Mouse (Mus musculus) thymus, adult 2 months (tissue): ENCODE data around the gene Bmp6. TPM values are rescaled to one million over a fixed set of nuclear protein-coding genes. Genes with fewer than 3 reads are reported as not detected.

Source experiments
- DNase-seq: peaks from one replicate; pipeline ENCODE4 v3.0.0; 2021
- H3K27ac ChIP-seq: fragments of 200-500 bp; 2 replicates; pipeline ENCODE4 v1.5.1; 2012; ENCODE audit warnings: low read length, control low read depth; ENCODE audit not compliant: control insufficient read depth, insufficient read depth
- H3K27me3 ChIP-seq: fragments of 200-500 bp; 2 replicates; pipeline ENCODE4 v1.6.1; 2012; ENCODE audit warnings: mild to moderate bottlenecking, low read length, moderate library complexity, mixed read lengths; ENCODE audit not compliant: control insufficient read depth, insufficient read depth
- H3K36me3 ChIP-seq: fragments of 200-500 bp; 2 replicates; pipeline ENCODE4 v1.6.1; 2012; ENCODE audit warnings: mild to moderate bottlenecking, low read length, moderate library complexity; ENCODE audit not compliant: control insufficient read depth, insufficient read depth
- H3K4me1 ChIP-seq: fragments of 200-500 bp; replicated peaks from 2 replicates; pipeline ENCODE4 v1.6.1; 2012; ENCODE audit warnings: low read length; ENCODE audit not compliant: control insufficient read depth, insufficient read depth
- H3K4me3 ChIP-seq: fragments of 200-500 bp; 2 replicates; pipeline ENCODE4 v1.5.1; 2012; ENCODE audit warnings: mild to moderate bottlenecking, low read length, control low read depth, moderate library complexity; ENCODE audit not compliant: control insufficient read depth, insufficient read depth
- CTCF ChIP-seq: fragments of 200-500 bp; IDR thresholded peaks from 2 replicates; pipeline ENCODE4 v1.5.1; 2012; ENCODE audit warnings: mild to moderate bottlenecking, control low read depth, low read length, moderate library complexity, borderline replicate concordance; ENCODE audit not compliant: control insufficient read depth, poor library complexity, insufficient read depth; ENCODE audit errors: extremely low read depth
- POLR2A ChIP-seq: fragments of 200-500 bp; IDR thresholded peaks from 2 replicates; pipeline ENCODE4 v1.6.1; 2012; ENCODE audit warnings: mild to moderate bottlenecking, low read length, control low read depth, moderate library complexity; ENCODE audit not compliant: control insufficient read depth, poor library complexity, insufficient read depth; ENCODE audit errors: extremely low read depth
- WGBS: fragments of 180-500 bp; shearing (Covaris S2); methylation state at CpG from one replicate; pipeline ENCODE4 v1.1.7; 2018; 5-methylcytosine and 5-hydroxymethylcytosine counted together
- polyA plus RNA-seq: library from polyadenylated mRNA; depleted of rRNA; stranded (reverse); fragments of >200 nt; gene quantifications from 2 replicates; pipeline ENCODE4 v1.2.3, GENCODE M21; 2012

Gene Bmp6
- polyA plus RNA-seq, 1 experiment, result 4.1 TPM

- 100% methylated on average over 3 of the region's 3 CpGs for WGBS
Observed at GRCm38 (mm10) chr13:38525261-38525660, 180.4 kb downstream of the Bmp6 start.

GRCm38 (mm10) chr13:38526116-38526515, 181.2 kb downstream of the Bmp6 start:
- Histone ChIP-seq H3K4me1 (peaks cover 10% of the 10 kb centered on the region; the same call in 1 of the 2 replicates), H3K27me3 (no peaks in the 10 kb centered on the region), H3K4me3 (no peak overlapping the region), H3K27ac (no peak overlapping the region), H3K36me3 (no peaks in the 10 kb centered on the region)
- no peak for DNase-seq
- TF ChIP-seq CTCF, result no peak
- no peak for TF ChIP-seq POLR2A
- 93% methylated on average over 2 of the region's 2 CpGs for WGBS

More at GRCm38 (mm10) chr13:38525261-38525660, 180.4 kb downstream of the Bmp6 start:
- H3K27me3 ChIP-seq, result no peaks in the 10 kb centered on the region
- no peak overlapping the region for H3K27ac ChIP-seq
- no peak overlapping the region for H3K4me3 ChIP-seq
- H3K4me1 ChIP-seq, result peaks cover 10% of the 10 kb centered on the region; the same call in 1 of the 2 replicates
- TF ChIP-seq CTCF (no peak), POLR2A (no peak)
- no peak for DNase-seq
- no peaks in the 10 kb centered on the region; the same call in 1 of the 2 replicates for H3K36me3 ChIP-seq

GRCm38 (mm10) chr13:38527041-38527796, 182.3 kb downstream of the Bmp6 start:
- peaks cover 10% of the 10 kb centered on the region; the same call in 1 of the 2 replicates for H3K4me1 ChIP-seq
- no peaks in the 10 kb centered on the region for H3K36me3 ChIP-seq
- H3K27me3 ChIP-seq, result no peaks in the 10 kb centered on the region
- WGBS, result 25% methylated on average over 15 of the region's 15 CpGs
- DNase-seq, result no peak
- TF ChIP-seq CTCF (no peak), POLR2A (no peak)
- H3K4me3 ChIP-seq, result peak overlapping the region; percentile 83
- H3K27ac ChIP-seq, result no peak overlapping the region

GRCm38 (mm10) chr13:38527797-38528650, 183.1 kb downstream of the Bmp6 start:
- Histone ChIP-seq H3K4me3 (peak overlapping the region; percentile 83), H3K27ac (no peak overlapping the region), H3K4me1 (peaks cover 10% of the 10 kb centered on the region; the same call in 1 of the 2 replicates), H3K27me3 (no peaks in the 10 kb centered on the region), H3K36me3 (no peaks in the 10 kb centered on the region)
- WGBS, result under 1% methylated on average over 86 of the region's 87 CpGs
- DNase-seq, result peak; percentile 96
- TF ChIP-seq POLR2A (no peak; the same call in 1 of the 2 replicates), CTCF (no peak)

GRCm38 (mm10) chr13:38528687-38529294, 183.9 kb downstream of the Bmp6 start, which contains the start of gene Txndc5:
TSS of gene Txndc5 (minus strand) at chr13:38528824.
- peak; percentile 7 for DNase-seq
- Histone ChIP-seq H3K4me1 (peaks cover 10% of the 10 kb centered on the region; the same call in 1 of the 2 replicates), H3K27me3 (no peaks in the 10 kb centered on the region), H3K27ac (no peak within 1 kb of the TSS), H3K36me3 (no peaks in the 10 kb centered on the region), H3K4me3 (peak within 1 kb of the TSS; percentile 83)
- 56% methylated on average over 9 of the region's 9 CpGs for whole genome bisulfite sequencing
- TF ChIP-seq POLR2A (no peak; the same call in 1 of the 2 replicates), CTCF (no peak)

GRCm38 (mm10) chr13:38529576-38529975, 184.7 kb downstream of the Bmp6 start:
- TF ChIP-seq POLR2A (no peak), CTCF (no peak)
- Histone ChIP-seq H3K4me1 (peaks cover 10% of the 10 kb centered on the region; the same call in 1 of the 2 replicates), H3K27ac (no peak overlapping the region), H3K27me3 (no peaks in the 10 kb centered on the region), H3K36me3 (no peaks in the 10 kb centered on the region), H3K4me3 (no peak overlapping the region)
- WGBS, result 95% methylated on average over 6 of the region's 6 CpGs
- no peak for DNase-seq
